Mouse (Mus musculus) ovary, adult 10 weeks (tissue): ENCODE data around the gene Olfr1321. TPM values are rescaled to one million over a fixed set of nuclear protein-coding genes. Genes with fewer than 3 reads are reported as not detected.

Experiments used
- polyA plus RNA-seq: library from polyadenylated mRNA; stranded (reverse); fragments of 350-450 nt; fragmentation: Illumina TruSeq; extraction: RNeasy Lipid Tissue Mini Kit (QIAGEN cat#74804); gene quantifications from one replicate; pipeline ENCODE4 v1.2.3, GENCODE M21; 2014

Gene Olfr1321
- not detected for polyA plus RNA-seq

DNA sequence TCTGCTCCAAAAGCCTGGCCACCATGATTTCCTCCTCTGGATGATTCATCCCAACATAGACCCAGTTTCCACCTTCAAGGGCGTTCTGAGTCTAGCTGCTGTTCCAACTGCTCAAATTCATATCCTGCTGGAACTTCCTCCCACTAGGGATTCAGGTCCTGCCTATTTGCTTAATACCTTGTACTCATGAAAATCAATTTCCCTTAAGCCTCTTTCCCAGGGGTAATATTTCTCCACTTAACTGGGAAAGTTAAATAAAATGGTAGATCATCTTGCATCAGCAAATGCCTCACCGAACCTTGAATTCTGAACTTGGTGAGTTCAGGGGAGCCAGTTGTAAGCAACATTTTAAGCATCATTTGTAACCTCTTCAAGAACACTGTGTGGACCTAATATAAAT, at the start of gene Olfr1321:
Olfr1321 (minus strand) TSS at position 101 of the 400 bp plus-strand sequence.

Other genes starting within 250 kb of the Olfr1321 start
- not detected for gene Olfr1320, start 62.7 kb downstream of the Olfr1321 start, polyA plus RNA-seq
- 0.66 TPM for gene Igsf1, start 62.7 kb upstream of the Olfr1321 start, polyA plus RNA-seq
- not detected for gene Olfr1322, start 156.4 kb upstream of the Olfr1321 start, polyA plus RNA-seq